Comparison of ENCODE assay signal across 8 mouse cellular contexts in the genomic region with DNA sequence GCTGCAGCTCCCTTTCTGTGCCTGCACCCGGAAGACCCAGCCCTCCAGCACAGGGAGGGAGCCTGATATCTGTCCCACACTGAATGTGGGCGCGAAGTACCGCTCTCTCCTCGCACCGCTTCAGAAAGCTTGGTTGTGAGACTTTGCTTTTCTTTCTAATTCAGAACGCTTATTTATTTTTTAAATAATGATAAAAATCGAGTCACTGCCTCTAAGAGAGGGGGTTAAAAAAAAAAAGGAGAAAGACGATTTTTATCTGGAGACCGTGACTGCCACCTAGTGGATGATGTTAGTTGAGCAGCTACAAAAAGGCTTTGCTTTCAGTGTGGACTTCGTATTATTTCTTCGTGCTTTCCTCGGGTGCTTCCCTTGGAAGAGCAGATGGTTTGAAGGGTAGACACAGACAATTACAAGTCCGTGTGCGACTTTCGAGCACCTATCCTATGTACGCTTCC. TPM values are rescaled to one million over a fixed set of nuclear protein-coding genes. Genes with fewer than 3 reads are reported as not detected.
DNase-seq lines count a peak whose midpoint lies in the region; ATAC-seq and TF ChIP-seq lines count a peak whose summit lies in the region.

No protein-coding gene starts in this region.

- no peaks in the 10 kb centered on the region for H3K9me3 ChIP-seq in CH12.LX (replicated peaks; ENCODE audit: low read length)
- 0 out of 2 replicates have a peak, but pooled peaks cover 2% of the 10 kb centered on the region for H3K9me3 ChIP-seq in embryonic facial prominence, embryonic 13.5 days
- no peaks in the 10 kb centered on the region for H3K9me3 ChIP-seq in heart, embryonic 16.5 days (replicated peaks; ENCODE audit: control insufficient read depth, low read length)
- no peaks in the 10 kb centered on the region for H3K9me3 ChIP-seq in liver, embryonic 15.5 days (replicated peaks)
- H3K9me3 ChIP-seq in neural tube, embryonic 12.5 days = no peaks in the 10 kb centered on the region

- peak overlapping the region; percentile 88 for H3K4me2 ChIP-seq in CH12.LX (ENCODE audit: insufficient read depth, low read depth, poor library complexity, severe bottlenecking)
- peak overlapping the region; percentile 68 for H3K4me2 ChIP-seq in embryonic facial prominence, embryonic 13.5 days
- peak overlapping the region; percentile 61 for H3K4me2 ChIP-seq in heart, embryonic 16.5 days (ENCODE audit: low read depth, low read length)
- peak overlapping the region; percentile 72 for H3K4me2 ChIP-seq in liver, embryonic 15.5 days
- H3K4me2 ChIP-seq in neural tube, embryonic 12.5 days (replicated peaks) = peak overlapping the region; percentile 59

- WGBS in embryonic facial prominence, embryonic 13.5 days = 2% methylated on average over 17 of the region's 17 CpGs
- 2% methylated on average over 17 of the region's 17 CpGs for WGBS in heart, embryonic 16.5 days
- WGBS in liver, embryonic 15.5 days (ENCODE audit: insufficient replicate concordance) = under 1% methylated on average over 17 of the region's 17 CpGs
- 3% methylated on average over 17 of the region's 17 CpGs for WGBS in neural tube, embryonic 12.5 days

- DNase-seq in CH12.LX (ENCODE audit: extremely low read depth) = peak; percentile 87
- DNase-seq in adrenal gland, postnatal 25 days = peak; percentile 50
- peak; percentile 53 to 85 for DNase-seq in kidney, postnatal 25 days
- peak; percentile 19 for DNase-seq in testis, postnatal 14 days (ENCODE audit: low spot score)

- peaks cover 7 to 18% of the 10 kb centered on the region in 2 experiments for H3K4me1 ChIP-seq in CH12.LX (ENCODE audit: control insufficient read depth in 1 of 2, insufficient read depth in 2 of 2)
- H3K4me1 ChIP-seq in embryonic facial prominence, embryonic 13.5 days = peaks cover 12% of the 10 kb centered on the region
- peaks cover 7% of the 10 kb centered on the region for H3K4me1 ChIP-seq in heart, embryonic 16.5 days (ENCODE audit: control insufficient read depth, insufficient read depth, low read length)
- H3K4me1 ChIP-seq in liver, embryonic 15.5 days (replicated peaks) = peaks cover 18% of the 10 kb centered on the region
- 0 out of 2 replicates have a peak, but pooled peaks cover 3% of the 10 kb centered on the region for H3K4me1 ChIP-seq in neural tube, embryonic 12.5 days

- peak; percentile 92 to 95 for TF ChIP-seq CTCF in CH12.LX (conservative IDR thresholded peaks at IDR 0.05 in 1 of 2, IDR thresholded peaks at IDR 0.05 in 1 of 2; ENCODE audit: low read depth in 2 of 2, low read length in 2 of 2)

- no peak overlapping the region for H3K27ac ChIP-seq in CH12.LX (ENCODE audit: insufficient read depth, low read depth)
- H3K27ac ChIP-seq in embryonic facial prominence, embryonic 13.5 days = no peak overlapping the region
- no peak overlapping the region for H3K27ac ChIP-seq in heart, embryonic 16.5 days (ENCODE audit: low read length)
- H3K27ac ChIP-seq in liver, embryonic 15.5 days (replicated peaks) = no peak overlapping the region
- H3K27ac ChIP-seq in neural tube, embryonic 12.5 days = no peak overlapping the region

- dilution Hi-C loops in CH12.LX (cut with MboI; ENCODE audit: extremely low pct_ligation_motif_present, extremely low pct_unique_long_range_greater_than_20kb, low sequenced_read_pairs) = no loop called here

- no peak for TF ChIP-seq POLR2A in CH12.LX (IDR thresholded peaks at IDR 0.05; ENCODE audit: low read depth, low read length)

- H3K36me3 ChIP-seq in CH12.LX (replicated peaks in 1 of 2; ENCODE audit: control insufficient read depth in 1 of 2, insufficient read depth in 1 of 2, low read length in 1 of 2) = no peaks in the 10 kb centered on the region
- H3K36me3 ChIP-seq in embryonic facial prominence, embryonic 13.5 days = no peaks in the 10 kb centered on the region
- H3K36me3 ChIP-seq in heart, embryonic 16.5 days (ENCODE audit: control insufficient read depth, insufficient read depth) = no peaks in the 10 kb centered on the region
- no peaks in the 10 kb centered on the region for H3K36me3 ChIP-seq in liver, embryonic 15.5 days (replicated peaks)
- no peaks in the 10 kb centered on the region for H3K36me3 ChIP-seq in neural tube, embryonic 12.5 days

- ATAC-seq in embryonic facial prominence, embryonic 13.5 days (ENCODE audit: insufficient number of reproducible peaks, insufficient read depth, low FRiP score, low TSS enrichment, low read depth) = no peak
- peak; percentile 74 for ATAC-seq in heart, embryonic 16.5 days (replicated peaks; ENCODE audit: extremely low read depth, insufficient read depth, low FRiP score)
- peak; percentile 75 for ATAC-seq in liver, embryonic 15.5 days (ENCODE audit: insufficient read depth)
- peak; percentile 65 for ATAC-seq in neural tube, embryonic 12.5 days (ENCODE audit: low FRiP score, low read depth)

- peaks cover 25% of the 10 kb centered on the region for H3K27me3 ChIP-seq in CH12.LX (replicated peaks)
- H3K27me3 ChIP-seq in embryonic facial prominence, embryonic 13.5 days = peaks cover 9% of the 10 kb centered on the region; the same call in 1 of the 2 replicates
- H3K27me3 ChIP-seq in heart, embryonic 16.5 days (ENCODE audit: control insufficient read depth, insufficient read depth, low read length) = no peaks in the 10 kb centered on the region; the same call in 1 of the 2 replicates
- H3K27me3 ChIP-seq in liver, embryonic 15.5 days = peaks cover 15% of the 10 kb centered on the region
- H3K27me3 ChIP-seq in neural tube, embryonic 12.5 days (replicated peaks) = 0 out of 2 replicates have a peak, but pooled peaks cover 5% of the 10 kb centered on the region

- no peaks in the 10 kb centered on the region for H3K79me2 ChIP-seq in CH12.LX (replicated peaks; ENCODE audit: control insufficient read depth, extremely low read depth, insufficient read depth, poor library complexity, severe bottlenecking)

- peak; percentile 98 for TF ChIP-seq RAD21 in CH12.LX (IDR thresholded peaks at IDR 0.05; ENCODE audit: low read depth, low read length)

- no peak for TF ChIP-seq EP300 in CH12.LX (IDR thresholded peaks at IDR 0.05; ENCODE audit: low read length)

- H3K9ac ChIP-seq in CH12.LX (ENCODE audit: insufficient read depth, low read depth) = 0 out of 2 replicates have a peak overlapping the region, but pooled peaks have one; percentile 23
- H3K9ac ChIP-seq in embryonic facial prominence, embryonic 13.5 days = peak overlapping the region; percentile 61; the same call in 1 of the 2 replicates
- peak overlapping the region; percentile 45 for H3K9ac ChIP-seq in heart, embryonic 16.5 days (ENCODE audit: low read length)
- H3K9ac ChIP-seq in liver, embryonic 15.5 days = peak overlapping the region; percentile 37
- H3K9ac ChIP-seq in neural tube, embryonic 12.5 days = peak overlapping the region; percentile 36; the same call in 1 of the 2 replicates

- peak overlapping the region; percentile 46 to 53 (median 49) for H3K4me3 ChIP-seq in CH12.LX (replicated peaks in 1 of 3; ENCODE audit: low read depth in 2 of 3, low read length in 2 of 3, poor library complexity in 1 of 3)
- peak overlapping the region; percentile 47 for H3K4me3 ChIP-seq in embryonic facial prominence, embryonic 13.5 days
- H3K4me3 ChIP-seq in heart, embryonic 16.5 days (ENCODE audit: low read length) = peak overlapping the region; percentile 49
- H3K4me3 ChIP-seq in liver, embryonic 15.5 days (replicated peaks) = peak overlapping the region; percentile 55
- H3K4me3 ChIP-seq in neural tube, embryonic 12.5 days = peak overlapping the region; percentile 35

- in situ Hi-C loops in CH12.LX (cut with MboI; ENCODE audit: low pct_ligation_motif_present, low pct_unique_long_range_greater_than_20kb, low sequenced_read_pairs) = loop anchor here (5.0 kb wide), 1 partner anchor 277 kb away; a partner anchor contains a TSS

TF ChIP-seq in CH12.LX, 34 proteins besides CTCF, POLR2A, EP300 and RAD21 (continues in another document):
- TF ChIP-seq BHLHE40 (IDR thresholded peaks at IDR 0.05; ENCODE audit: low read depth, low read length) (no peak), ZMIZ1 (IDR thresholded peaks at IDR 0.05; ENCODE audit: low read depth, low read length) (no peak), USF2 (conservative IDR thresholded peaks at IDR 0.05; ENCODE audit: low read depth, low read length) (no peak), ETS1 (conservative IDR thresholded peaks at IDR 0.05; ENCODE audit: low read depth, low read length) (no peak), USF1 (IDR thresholded peaks at IDR 0.05; ENCODE audit: low read depth, low read length) (no peak), ELF1 (IDR thresholded peaks at IDR 0.05; ENCODE audit: low read depth, low read length) (peak; percentile 89), ZNF384 (IDR thresholded peaks at IDR 0.05; ENCODE audit: low read depth, low read length) (peak; percentile 98), JUND (conservative IDR thresholded peaks at IDR 0.05; ENCODE audit: low read depth, low read length) (0 out of 2 replicates have a peak, but pooled peaks have one; percentile 62), IRF4 (IDR thresholded peaks at IDR 0.05; ENCODE audit: low read depth, low read length) (peak; percentile 48; the same call in 1 of the 2 replicates), NELFE (IDR thresholded peaks at IDR 0.05; ENCODE audit: low read depth, low read length) (no peak), KAT2A (IDR thresholded peaks at IDR 0.05; ENCODE audit: insufficient replicate concordance, low read length) (no peak), SMC3 (IDR thresholded peaks at IDR 0.05; ENCODE audit: low read depth, low read length) (peak; percentile 96)

RNA-seq across cellular contexts. Expression of a gene that starts 16.0 kb away (rescaled TPM):
- total RNA-seq in CH12.LX (2012; rRNA removed) (not detected in 2 replicates), CH12.LX (2014; rRNA removed) (not detected in 2 replicates)
- not detected in 2 replicates for polyA plus RNA-seq in CH12.LX (2012; ENCODE audit: insufficient read length, low read depth)
- not detected in 2 replicates for total RNA-seq in adrenal gland, postnatal 25 days (2021)
- polyA plus RNA-seq in embryonic facial prominence, embryonic 13.5 days (2015; fragmentation: Nextera tagmentation; extraction: Ambion mirVana) = 0.10 and 0.12 TPM in 2 replicates
- polyA plus RNA-seq in heart, embryonic 16.5 days (2015; fragmentation: Nextera tagmentation; extraction: Ambion mirVana) = 0.10 TPM in 1 of 2 replicates, not detected in the other
- not detected in 2 replicates for polyA plus RNA-seq in liver, embryonic 15.5 days (2015; fragmentation: Nextera tagmentation; extraction: Ambion mirVana)
- 0.15 and 0.17 TPM in 2 replicates for polyA plus RNA-seq in neural tube, embryonic 12.5 days (2016; fragmentation: Nextera tagmentation; extraction: Ambion mirVana)

RNA-seq across cellular contexts. Expression of a gene that starts 50.9 kb away (rescaled TPM):
- 1.4 and 2.8 TPM in 2 replicates for total RNA-seq in CH12.LX (2012; rRNA removed)
- 7.3 and 7.5 TPM in 2 replicates for total RNA-seq in CH12.LX (2014; rRNA removed)
- polyA plus RNA-seq in CH12.LX (2012; ENCODE audit: insufficient read length, low read depth) = 7.4 and 7.6 TPM in 2 replicates
- 23.6 and 33.9 TPM in 2 replicates for total RNA-seq in adrenal gland, postnatal 25 days (2021)
- 5.7 and 8.7 TPM in 2 replicates for polyA plus RNA-seq in embryonic facial prominence, embryonic 13.5 days (2015; fragmentation: Nextera tagmentation; extraction: Ambion mirVana)
- 3.4 and 7.0 TPM in 2 replicates for polyA plus RNA-seq in heart, embryonic 16.5 days (2015; fragmentation: Nextera tagmentation; extraction: Ambion mirVana)
- polyA plus RNA-seq in liver, embryonic 15.5 days (2015; fragmentation: Nextera tagmentation; extraction: Ambion mirVana) = 0.17 and 0.25 TPM in 2 replicates
- polyA plus RNA-seq in neural tube, embryonic 12.5 days (2016; fragmentation: Nextera tagmentation; extraction: Ambion mirVana) = 212 and 216 TPM in 2 replicates

Comparison
In these comparisons a context has a peak if more than half of its experiments do, and no peak if none do; other contexts are left out.
1. DNase-seq: peak in every context shown above with its lines; median percentile 87 in CH12.LX; 69 in kidney, postnatal 25 days; 50 in adrenal gland, postnatal 25 days; 19 in testis, postnatal 14 days.
2. RNA of a gene that starts 50.9 kb away (polyA plus RNA-seq): 212 to 216 TPM in neural tube, embryonic 12.5 days; 5.7 to 8.7 TPM in embryonic facial prominence, embryonic 13.5 days, 7.4 to 7.6 TPM in CH12.LX, 3.4 to 7.0 TPM in heart, embryonic 16.5 days and 0.17 to 0.25 TPM in liver, embryonic 15.5 days; every median in the first group is over 10 times any median in the second.
3. Peak in every context shown above with its lines, with median percentiles within 50 percentile points of each other: H3K4me2 ChIP-seq, H3K4me3 ChIP-seq and H3K9ac ChIP-seq.